Mouse (Mus musculus): ENCODE data around the gene Tas1r2. TPM values are rescaled to one million over a fixed set of nuclear protein-coding genes. Genes with fewer than 3 reads are reported as not detected.
A peak's percentile ranks its signal among the peaks of the same experiment; 100 is the strongest.

Tas1r2 gene
- polyA plus RNA-seq, 1 experiment from 2014 or later = not detected

DNA sequence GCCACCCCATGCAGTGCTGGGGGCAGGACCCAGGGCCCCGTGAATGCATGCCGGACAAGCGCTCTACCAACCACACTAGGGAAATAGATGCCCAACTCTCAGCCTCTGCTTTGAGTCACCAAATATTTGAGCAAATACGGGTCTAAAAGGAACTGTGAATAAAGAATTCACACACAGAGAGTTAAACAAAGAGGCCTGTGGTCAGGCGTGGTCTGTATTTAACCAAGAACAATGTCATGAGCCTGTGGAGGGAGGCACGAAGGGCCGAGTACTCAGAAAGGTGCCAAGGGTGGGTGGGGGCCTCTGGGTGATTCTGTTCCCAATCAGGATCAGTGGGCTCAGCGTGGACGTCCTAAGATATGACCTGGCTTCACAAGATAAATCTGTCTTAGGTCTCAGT, 34.7 kb downstream of the Tas1r2 start:
- H3K27ac ChIP-seq (replicated peaks) = no peak overlapping the region
- WGBS = 72% methylated on average over 9 of the region's 9 CpGs
- peaks cover 49% of the 10 kb centered on the region for H3K27me3 ChIP-seq (replicated peaks; ENCODE audit: low read depth, poor library complexity, severe bottlenecking)
- H3K36me3 ChIP-seq (replicated peaks) = no peaks in the 10 kb centered on the region
- DNase-seq (ENCODE audit: low spot score) = no peak
- no peak overlapping the region for H3K4me3 ChIP-seq
- H3K9me3 ChIP-seq = no peaks in the 10 kb centered on the region
- H3K4me1 ChIP-seq = peaks cover 7% of the 10 kb centered on the region

DNA sequence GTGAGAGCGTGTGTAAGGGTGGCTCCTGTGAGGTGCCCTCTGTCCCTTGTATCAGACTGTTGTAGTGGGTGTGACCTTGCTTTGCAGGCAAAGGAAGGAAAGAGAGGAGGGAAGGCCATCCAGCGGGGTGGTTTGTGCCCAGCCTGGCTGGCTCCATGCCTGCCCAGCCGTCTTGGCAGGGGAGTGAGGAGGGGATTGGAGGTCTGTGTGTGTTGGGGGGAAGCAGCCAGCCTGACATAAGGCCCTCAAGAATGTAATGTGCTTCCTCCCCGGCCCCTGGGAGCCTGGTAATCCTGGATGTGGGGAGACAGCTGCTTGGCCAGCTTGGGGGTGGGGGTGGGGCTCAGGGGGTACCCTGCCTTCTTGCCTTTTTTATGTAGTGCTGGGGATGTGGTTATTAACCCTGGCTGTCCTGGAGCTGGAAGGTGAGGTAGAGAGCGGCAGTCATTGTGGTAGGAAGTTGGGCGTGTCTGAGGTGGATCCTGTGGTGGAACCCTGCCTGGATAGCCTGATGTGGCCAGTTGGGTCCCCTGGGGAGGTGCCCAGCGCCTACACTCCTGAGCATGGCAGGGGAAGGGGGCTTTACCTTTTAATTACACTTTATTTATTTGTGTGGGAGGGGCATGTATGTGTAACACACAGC, 36.4 kb downstream of the Tas1r2 start:
- no peak overlapping the region for H3K4me3 ChIP-seq
- no peak for DNase-seq (ENCODE audit: low spot score)
- H3K9me3 ChIP-seq = no peaks in the 10 kb centered on the region
- H3K4me1 ChIP-seq = peaks cover 15% of the 10 kb centered on the region
- no peak overlapping the region for H3K27ac ChIP-seq (replicated peaks)
- peaks cover 62% of the 10 kb centered on the region for H3K27me3 ChIP-seq (replicated peaks; ENCODE audit: low read depth, poor library complexity, severe bottlenecking)
- 35% methylated on average over 7 of the region's 7 CpGs for WGBS
- no peaks in the 10 kb centered on the region for H3K36me3 ChIP-seq (replicated peaks)

DNA sequence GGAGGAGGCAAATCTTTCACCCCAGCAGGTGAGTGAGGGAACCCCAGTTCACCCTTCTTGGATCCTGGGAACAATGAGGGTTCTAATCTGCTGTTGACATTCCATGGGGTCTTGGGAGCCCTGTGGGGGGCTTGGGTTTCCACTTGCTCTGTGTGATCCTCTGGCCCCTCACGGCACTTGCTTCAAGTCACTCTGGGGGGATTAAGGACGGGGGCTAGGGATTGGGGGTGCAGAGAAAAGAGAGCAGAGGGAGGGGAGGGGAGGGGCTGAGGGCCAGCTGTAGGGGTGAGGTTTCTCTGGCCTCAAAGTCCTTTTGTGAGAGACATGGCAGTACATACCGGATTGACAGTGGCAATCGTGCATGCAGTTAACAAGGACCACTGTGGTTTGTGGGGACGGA, 40.0 kb downstream of the Tas1r2 start:
- no peak for DNase-seq (ENCODE audit: low spot score)
- Histone ChIP-seq H3K27me3 (replicated peaks; ENCODE audit: low read depth, poor library complexity, severe bottlenecking) (peaks cover 69% of the 10 kb centered on the region), H3K27ac (replicated peaks) (0 out of 2 replicates have a peak overlapping the region, but pooled peaks have one; percentile 32), H3K9me3 (no peaks in the 10 kb centered on the region), H3K4me1 (peaks cover 25% of the 10 kb centered on the region), H3K36me3 (replicated peaks) (no peaks in the 10 kb centered on the region), H3K4me3 (no peak overlapping the region)
- 32% methylated on average over 5 of the region's 5 CpGs for WGBS

DNA sequence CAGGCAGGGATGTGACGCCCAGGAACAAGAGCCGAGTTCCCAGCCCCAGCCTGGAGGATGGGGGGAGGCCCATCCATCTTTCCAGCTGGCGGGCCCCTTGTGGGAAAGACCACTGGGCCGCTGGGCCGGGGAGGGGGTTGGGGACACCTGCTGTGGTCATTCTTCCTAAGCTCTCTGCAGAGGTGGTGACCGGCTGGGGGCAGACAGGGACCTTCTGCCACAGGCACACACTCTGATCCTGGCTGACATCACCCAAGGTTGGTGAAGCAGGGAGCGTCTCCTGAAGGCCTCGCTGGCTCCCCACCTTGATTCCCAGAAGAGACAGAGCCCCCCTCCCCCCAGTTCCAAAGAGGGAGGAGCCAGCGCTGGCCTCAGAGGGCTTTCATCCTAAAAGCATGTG, 44.4 kb downstream of the Tas1r2 start:
- no peak overlapping the region for H3K4me3 ChIP-seq
- H3K27ac ChIP-seq (replicated peaks) = peak overlapping the region; percentile 27
- 6% methylated on average over 9 of the region's 9 CpGs for WGBS
- DNase-seq (ENCODE audit: low spot score) = peak; percentile 47
- H3K9me3 ChIP-seq = no peaks in the 10 kb centered on the region
- H3K27me3 ChIP-seq (replicated peaks; ENCODE audit: low read depth, poor library complexity, severe bottlenecking) = peaks cover 50% of the 10 kb centered on the region
- no peaks in the 10 kb centered on the region for H3K36me3 ChIP-seq (replicated peaks)
- H3K4me1 ChIP-seq = peaks cover 26% of the 10 kb centered on the region

GRCm38 (mm10) chr4:139698602-139699001, 45.3 kb downstream of the Tas1r2 start:
- no peak overlapping the region for H3K27ac ChIP-seq (replicated peaks)

GRCm38 (mm10) chr4:139702914-139703313, 49.6 kb downstream of the Tas1r2 start:
- DNase-seq (ENCODE audit: low spot score) = no peak
- WGBS = 69% methylated on average over 4 of the region's 4 CpGs
- no peaks in the 10 kb centered on the region for H3K36me3 ChIP-seq (replicated peaks)
- H3K27ac ChIP-seq (replicated peaks) = no peak overlapping the region
- no peaks in the 10 kb centered on the region for H3K9me3 ChIP-seq
- H3K27me3 ChIP-seq (replicated peaks; ENCODE audit: low read depth, poor library complexity, severe bottlenecking) = peaks cover 25% of the 10 kb centered on the region
- H3K4me3 ChIP-seq = no peak overlapping the region
- H3K4me1 ChIP-seq = peaks cover 10% of the 10 kb centered on the region

More at GRCm38 (mm10) chr4:139698602-139699001, 45.3 kb downstream of the Tas1r2 start:
- no peak for DNase-seq (ENCODE audit: low spot score)
- WGBS = 65% methylated on average over 8 of the region's 8 CpGs
- no peaks in the 10 kb centered on the region for H3K9me3 ChIP-seq
- peaks cover 18% of the 10 kb centered on the region for H3K4me1 ChIP-seq
- peaks cover 42% of the 10 kb centered on the region for H3K27me3 ChIP-seq (replicated peaks; ENCODE audit: low read depth, poor library complexity, severe bottlenecking)
- no peak overlapping the region for H3K4me3 ChIP-seq
- no peaks in the 10 kb centered on the region for H3K36me3 ChIP-seq (replicated peaks)

GRCm38 (mm10) chr4:139703468-139703867, 50.1 kb downstream of the Tas1r2 start:
- no peak for DNase-seq (ENCODE audit: low spot score)
- WGBS = 84% methylated on average over 11 of the region's 11 CpGs
- Histone ChIP-seq H3K27me3 (replicated peaks; ENCODE audit: low read depth, poor library complexity, severe bottlenecking) (peaks cover 20% of the 10 kb centered on the region), H3K36me3 (replicated peaks) (no peaks in the 10 kb centered on the region), H3K27ac (replicated peaks) (no peak overlapping the region), H3K4me1 (peaks cover 4% of the 10 kb centered on the region; the same call in 1 of the 2 replicates), H3K9me3 (no peaks in the 10 kb centered on the region), H3K4me3 (no peak overlapping the region)

DNA sequence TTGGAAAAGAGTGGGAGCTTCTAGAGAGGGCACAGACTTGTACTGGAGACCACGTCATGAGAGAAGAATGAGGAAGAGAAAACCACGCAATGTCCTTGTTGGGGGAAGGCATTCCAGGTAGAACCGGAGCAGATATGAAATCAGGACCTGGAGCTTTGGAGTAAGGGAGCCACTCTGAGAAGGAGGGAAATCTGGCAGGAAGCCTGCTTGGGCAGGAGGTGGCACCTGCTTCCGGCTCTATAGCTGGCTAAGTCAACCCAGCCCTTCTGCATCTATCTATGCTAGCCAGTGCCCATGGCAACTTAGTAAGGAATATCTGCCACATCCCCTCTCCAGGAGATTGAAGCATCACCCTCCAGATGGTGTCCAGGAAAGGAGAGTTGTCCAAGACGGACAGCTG, 52.6 kb downstream of the Tas1r2 start:
- Histone ChIP-seq H3K36me3 (replicated peaks) (no peaks in the 10 kb centered on the region), H3K4me1 (peaks cover 9% of the 10 kb centered on the region; the same call in 1 of the 2 replicates), H3K9me3 (no peaks in the 10 kb centered on the region), H3K27ac (replicated peaks) (no peak overlapping the region), H3K4me3 (no peak overlapping the region), H3K27me3 (replicated peaks; ENCODE audit: low read depth, poor library complexity, severe bottlenecking) (peaks cover 31% of the 10 kb centered on the region)
- DNase-seq (ENCODE audit: low spot score) = no peak
- WGBS = 91% methylated on average over 5 of the region's 5 CpGs

DNA sequence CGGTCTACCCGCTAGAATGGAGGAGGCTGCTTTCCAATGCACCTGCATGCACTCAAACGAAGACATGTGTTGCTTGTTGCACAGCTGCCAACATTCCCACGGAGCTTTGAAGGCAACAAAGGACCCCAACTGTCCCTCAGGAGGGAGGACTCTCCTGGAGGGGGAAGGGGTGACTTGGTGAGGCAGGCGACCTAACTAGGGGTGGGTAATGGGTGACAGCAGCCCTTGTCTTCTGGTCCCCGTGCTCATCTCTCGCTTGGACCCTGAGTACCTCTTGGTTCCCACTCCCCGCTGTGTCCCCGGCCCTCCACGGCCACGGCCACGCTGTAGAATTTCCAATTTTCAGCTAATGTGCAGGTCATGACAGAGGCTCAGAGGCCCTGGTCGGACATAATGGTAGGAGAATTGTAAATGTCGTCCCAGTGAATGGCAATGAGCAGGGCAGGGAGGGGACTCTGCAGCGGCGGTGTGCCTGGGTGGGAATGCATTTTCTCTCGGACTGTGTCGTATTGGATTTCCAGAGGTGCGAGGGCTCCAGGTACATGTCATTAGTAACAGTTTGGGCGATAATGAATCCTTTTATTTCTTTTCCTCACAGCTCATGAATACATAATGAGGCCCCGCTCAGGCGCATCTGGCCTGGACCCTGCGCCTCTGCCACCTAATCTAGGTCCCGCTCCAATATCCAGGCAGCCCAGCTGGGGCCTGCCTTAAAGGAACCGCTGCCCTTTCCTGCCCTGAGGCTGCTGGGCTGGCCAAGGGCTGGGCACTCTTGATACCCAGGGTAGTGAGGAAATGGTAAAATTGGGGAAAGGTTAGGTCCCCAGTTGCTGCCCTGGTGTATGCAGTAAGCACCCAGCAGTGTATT, 57.4 kb downstream of the Tas1r2 start:
- Histone ChIP-seq H3K9me3 (no peaks in the 10 kb centered on the region), H3K27me3 (replicated peaks; ENCODE audit: low read depth, poor library complexity, severe bottlenecking) (peaks cover 52% of the 10 kb centered on the region), H3K27ac (replicated peaks) (no peak overlapping the region; the same call in none of the 2 replicates), H3K4me3 (no peak overlapping the region), H3K36me3 (replicated peaks) (no peaks in the 10 kb centered on the region), H3K4me1 (peaks cover 31% of the 10 kb centered on the region)
- whole genome bisulfite sequencing = 42% methylated on average over 25 of the region's 25 CpGs
- DNase-seq (ENCODE audit: low spot score) = no peak

DNA sequence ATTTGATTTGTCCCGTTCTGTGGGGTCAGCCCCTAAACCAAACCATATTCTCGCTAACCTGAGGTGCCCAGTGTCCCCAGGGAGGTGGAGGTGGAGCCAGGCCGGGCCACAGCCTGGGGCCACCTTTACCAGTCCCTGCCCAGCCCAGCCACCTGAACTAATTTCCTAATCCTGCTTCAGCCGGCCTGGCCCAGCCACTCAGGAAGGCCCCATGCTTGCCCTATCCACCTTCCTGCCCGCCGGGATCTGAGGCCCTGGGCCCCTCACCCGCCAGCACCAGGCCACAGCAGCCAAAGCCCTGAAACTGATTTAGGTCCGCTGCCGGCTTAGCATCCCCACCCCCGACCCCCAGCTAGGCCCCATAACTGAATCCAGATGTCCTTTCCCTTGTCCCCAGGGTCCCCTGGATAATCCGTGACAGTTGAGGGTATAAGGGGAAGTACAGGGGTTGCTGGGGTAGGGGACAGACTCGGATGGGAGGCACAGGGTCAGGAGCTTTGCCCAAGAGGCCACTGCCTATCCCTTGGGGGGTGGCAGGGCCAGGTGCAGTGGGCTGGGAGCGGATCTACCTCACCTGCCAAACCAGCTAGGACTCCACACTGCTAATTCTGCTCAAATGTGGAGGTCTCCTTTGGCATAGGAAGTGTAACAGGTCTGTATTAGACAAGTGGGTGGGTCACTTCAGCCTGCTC, 62.0 kb downstream of the Tas1r2 start:
- no peaks in the 10 kb centered on the region for H3K36me3 ChIP-seq (replicated peaks)
- peaks cover 36% of the 10 kb centered on the region for H3K4me1 ChIP-seq
- H3K9me3 ChIP-seq = no peaks in the 10 kb centered on the region
- H3K27ac ChIP-seq (replicated peaks) = peak overlapping the region; percentile 67
- peak; percentile 80 for DNase-seq (ENCODE audit: low spot score)
- H3K27me3 ChIP-seq (replicated peaks; ENCODE audit: low read depth, poor library complexity, severe bottlenecking) = peaks cover 48% of the 10 kb centered on the region
- 0 out of 2 replicates have a peak overlapping the region, but pooled peaks have one; percentile 8 for H3K4me3 ChIP-seq
- 17% methylated on average over 13 of the region's 13 CpGs for WGBS

GRCm38 (mm10) chr4:139716477-139717169, 63.3 kb downstream of the Tas1r2 start:
- no peaks in the 10 kb centered on the region for H3K36me3 ChIP-seq (replicated peaks)
- H3K27me3 ChIP-seq (replicated peaks; ENCODE audit: low read depth, poor library complexity, severe bottlenecking) = peaks cover 36% of the 10 kb centered on the region
- no peak for DNase-seq (ENCODE audit: low spot score)
- H3K9me3 ChIP-seq = no peaks in the 10 kb centered on the region
- WGBS = 89% methylated on average over 10 of the region's 10 CpGs
- no peak overlapping the region for H3K27ac ChIP-seq (replicated peaks)
- H3K4me3 ChIP-seq = no peak overlapping the region
- H3K4me1 ChIP-seq = peaks cover 27% of the 10 kb centered on the region

DNA sequence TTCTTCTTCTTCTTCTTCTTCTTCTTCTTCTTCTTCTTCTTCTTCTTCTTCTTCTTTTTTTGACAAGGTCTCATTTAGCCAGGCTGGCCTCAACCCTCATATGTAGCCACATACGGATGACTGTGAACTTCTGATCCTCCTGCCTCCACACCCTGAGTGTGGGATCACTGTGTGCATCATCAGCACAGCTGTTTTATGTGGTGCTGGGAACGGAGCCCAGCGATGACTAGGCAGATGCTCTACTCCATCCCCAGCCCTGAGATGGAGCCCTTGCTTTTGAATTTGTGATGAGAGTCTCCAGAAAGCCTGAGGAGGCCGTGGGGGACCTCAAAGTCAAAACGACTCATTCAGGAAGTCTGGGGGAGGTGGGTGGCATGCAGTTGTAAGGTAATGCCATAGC, 65.6 kb downstream of the Tas1r2 start:
- 85% methylated on average over 5 of the region's 5 CpGs for WGBS
- Histone ChIP-seq H3K4me3 (no peak overlapping the region), H3K27me3 (replicated peaks; ENCODE audit: low read depth, poor library complexity, severe bottlenecking) (peaks cover 40% of the 10 kb centered on the region), H3K36me3 (replicated peaks) (no peaks in the 10 kb centered on the region), H3K27ac (replicated peaks) (no peak overlapping the region; the same call in 1 of the 2 replicates), H3K9me3 (no peaks in the 10 kb centered on the region), H3K4me1 (peaks cover 25% of the 10 kb centered on the region)
- no peak for DNase-seq (ENCODE audit: low spot score)
